Mouse (Mus musculus) 3T3-L1 (cell line): ENCODE data around the gene Zc2hc1c.

Experiments used
- DNase-seq: peaks from one replicate; pipeline ENCODE4 v3.0.0-alpha.2; 2015; ENCODE audit warnings: low read depth, low spot score

Gene Zc2hc1c

DNA sequence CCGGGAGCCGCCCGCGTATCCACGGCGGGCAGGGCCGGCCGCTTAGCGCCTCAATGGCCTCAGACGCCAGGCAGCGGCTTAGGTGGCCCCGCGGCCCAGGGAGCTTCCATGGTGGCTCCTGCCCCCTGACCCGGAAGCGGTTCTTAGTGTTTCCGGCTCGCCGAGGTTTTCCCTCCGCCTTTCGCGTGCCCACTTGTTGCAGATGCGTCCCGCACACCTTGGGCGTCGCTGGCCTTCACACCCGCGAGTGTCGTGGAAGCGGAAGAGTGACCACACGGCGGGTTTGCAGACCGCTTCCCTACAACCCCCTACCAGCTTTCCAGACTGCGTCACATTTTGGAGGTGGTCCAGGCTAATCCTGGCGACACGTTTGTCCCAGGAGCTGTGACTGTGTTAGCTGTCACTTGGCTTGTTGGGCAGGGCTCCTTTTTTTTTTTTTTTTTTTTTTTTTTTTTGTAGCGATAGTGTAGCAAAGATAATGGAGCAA, 50.9 kb downstream of the Zc2hc1c start, which contains the start of gene Nek9:
Gene Nek9, minus strand, starts transcription at position 120 of the 487 bp plus-strand sequence.
- DNase-seq = peak; percentile 92

DNA sequence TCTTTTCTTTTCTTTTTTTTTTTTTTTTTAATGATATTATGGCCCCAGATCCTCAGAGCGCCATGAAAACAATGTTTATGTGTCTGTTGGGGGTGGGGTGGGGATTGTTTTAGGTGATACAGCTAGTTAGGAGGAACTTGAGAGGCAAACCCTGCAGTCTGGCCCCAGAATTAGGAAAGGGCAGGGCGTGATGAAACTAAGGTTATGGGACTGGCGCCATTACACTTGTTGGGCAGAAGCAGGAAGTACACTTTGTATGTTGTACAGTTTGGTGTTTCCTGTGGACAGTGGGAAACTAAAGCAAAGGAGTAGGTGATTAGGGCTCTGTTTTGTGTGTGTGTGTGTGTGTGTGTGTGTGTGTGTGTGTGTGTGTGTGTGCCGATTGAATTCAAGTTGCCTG, 51.6 kb downstream of the Zc2hc1c start:
- DNase-seq = peak; percentile 27

DNA sequence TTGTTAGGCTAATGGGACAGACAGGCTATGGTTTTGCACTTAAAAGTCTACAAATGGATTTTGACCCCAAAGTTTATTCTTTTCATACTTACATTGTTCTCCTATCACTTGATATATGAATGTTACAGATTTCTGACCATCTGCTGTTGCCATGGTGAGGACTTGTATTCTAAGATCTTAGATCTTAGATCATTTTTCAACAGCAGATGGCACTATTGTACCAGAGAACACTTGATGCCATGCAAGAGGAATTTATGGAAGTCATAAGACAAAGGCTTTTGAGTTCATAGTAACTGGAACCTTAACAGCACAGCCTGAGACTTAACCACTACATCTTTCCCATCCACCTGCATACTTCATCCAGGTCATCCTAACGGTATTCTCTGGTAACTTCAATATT, 52.7 kb downstream of the Zc2hc1c start:
- peak; percentile 91 for DNase-seq

DNA sequence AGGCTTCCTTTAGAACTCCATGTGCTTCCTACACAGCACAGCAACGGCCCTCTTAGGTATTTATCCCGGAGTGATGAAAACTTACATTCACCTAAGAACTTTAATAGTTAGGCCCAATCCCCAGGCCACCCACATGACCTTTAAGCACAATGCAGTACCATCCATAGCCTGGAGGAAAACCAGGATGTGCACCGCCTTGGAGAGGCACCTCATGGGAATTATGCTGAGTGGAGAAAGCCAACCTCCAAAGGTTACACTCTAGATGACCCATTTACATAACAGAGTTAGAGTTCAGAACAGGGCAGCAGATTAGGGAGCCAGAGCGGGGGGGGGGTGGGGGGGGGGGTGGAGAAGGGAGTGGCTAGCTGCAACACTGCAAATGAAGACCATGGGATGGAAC, 53.9 kb downstream of the Zc2hc1c start:
- DNase-seq = no peak

DNA sequence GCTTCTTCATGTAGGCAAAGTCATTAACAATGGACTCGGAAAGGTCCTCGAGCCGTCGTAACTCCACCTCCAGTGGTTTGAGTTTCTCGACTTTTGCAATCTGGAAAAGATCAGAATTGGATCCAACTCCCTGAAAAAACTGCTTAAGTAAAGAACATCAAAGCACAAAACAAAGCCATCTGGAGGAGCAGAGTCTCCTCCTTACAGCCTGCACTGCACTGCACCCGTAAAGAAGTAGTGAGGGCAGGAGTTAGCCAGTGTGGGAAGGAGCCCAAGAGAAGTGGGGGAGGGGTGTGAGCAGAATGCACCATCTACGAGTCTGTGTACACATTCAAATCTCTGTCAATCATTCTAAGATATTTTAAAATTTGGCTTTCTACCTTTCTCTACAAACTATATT, 55.9 kb downstream of the Zc2hc1c start:
- no peak for DNase-seq

DNA sequence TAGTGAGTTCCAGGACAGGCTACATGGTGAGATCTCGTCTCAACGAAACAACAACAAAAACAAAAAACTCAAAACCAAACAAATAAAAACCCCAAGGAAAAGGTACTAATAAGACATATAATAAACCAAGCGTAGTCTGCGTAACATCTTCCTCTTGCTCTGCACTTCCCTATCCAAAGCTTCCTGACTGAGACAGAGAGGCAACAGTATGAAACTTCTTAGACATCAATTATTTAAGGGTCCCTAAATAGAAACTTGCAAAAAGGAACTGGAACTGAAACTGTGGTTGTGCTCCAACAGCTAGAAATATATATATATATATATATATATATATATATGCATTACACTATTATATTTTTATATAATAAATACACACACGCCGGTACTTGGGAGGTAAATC, 57.2 kb downstream of the Zc2hc1c start:
- no peak for DNase-seq

DNA sequence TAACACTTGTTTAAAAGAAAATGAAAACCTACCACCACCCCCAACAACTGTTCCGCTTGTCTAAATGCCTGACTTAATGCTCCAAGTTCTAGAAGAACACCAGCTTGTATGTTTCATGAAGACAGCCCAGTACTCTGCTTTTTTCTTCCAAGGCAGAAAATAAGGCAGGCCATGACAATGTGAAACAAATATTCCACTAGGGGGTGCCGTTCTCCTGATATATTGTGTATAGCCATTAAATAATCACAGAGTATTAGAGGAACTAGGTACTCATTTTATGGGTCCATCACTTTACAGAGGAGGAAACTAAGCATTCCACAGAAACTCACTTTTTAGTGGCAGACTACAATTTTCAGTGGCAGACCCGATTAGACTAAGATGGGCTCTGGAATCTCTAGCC, 58.0 kb downstream of the Zc2hc1c start:
- DNase-seq = peak; percentile 82

DNA sequence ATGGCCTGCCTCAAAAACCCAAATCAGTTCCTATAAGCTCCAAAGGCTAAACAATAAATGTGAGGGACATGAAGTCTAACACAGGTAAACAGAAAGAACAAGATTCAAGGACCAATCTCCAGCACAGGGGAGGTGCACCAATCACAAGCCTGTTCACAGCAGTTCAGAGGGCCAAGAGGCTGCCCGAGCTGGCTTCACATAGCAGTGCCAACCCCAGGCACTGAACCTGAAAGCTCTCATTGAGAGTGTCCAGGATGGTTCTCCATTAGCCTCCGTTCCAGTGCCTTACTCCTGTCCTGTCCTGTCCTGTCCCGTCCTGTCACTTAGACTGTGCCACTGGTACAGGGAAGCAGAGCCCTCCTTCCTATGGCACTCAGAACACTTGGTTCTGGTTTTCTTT, 58.8 kb downstream of the Zc2hc1c start:
- DNase-seq = no peak

DNA sequence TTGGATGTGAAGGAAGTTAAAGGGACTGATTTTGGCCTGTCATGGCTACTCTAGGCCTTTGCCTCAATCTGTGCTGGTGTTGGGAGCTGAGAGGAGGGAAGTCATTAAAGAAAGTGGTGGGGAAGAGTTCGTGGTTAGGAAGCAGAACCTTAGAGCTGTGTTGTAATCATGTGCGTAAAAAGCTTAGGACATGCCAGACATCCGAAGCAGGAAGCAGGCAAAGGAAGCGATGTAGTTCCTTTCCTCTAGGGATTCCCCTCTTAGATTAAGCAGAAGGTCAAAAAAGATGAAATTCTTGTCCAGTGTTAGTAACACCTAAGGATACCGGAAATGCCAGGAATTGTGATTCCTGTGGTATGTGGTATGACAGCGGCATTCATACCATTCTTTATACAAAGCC, 59.9 kb downstream of the Zc2hc1c start:
- DNase-seq = peak; percentile 57
